Mouse (Mus musculus) neutrophil, adult 59 days (primary cell): ENCODE measurements around the gene Zfp719. TPM values are rescaled to one million over a fixed set of nuclear protein-coding genes. Genes with fewer than 3 reads are reported as not detected.

Experiments
- total RNA-seq, 2 experiments: library from RNA; stranded (reverse); gene quantifications; 1 replicate in 1 of 2; 2 replicates in 1 of 2; pipeline ENCODE4 v1.2.4; 2023

Zfp719 gene
- 10 to 100 TPM; 10.9 to 12.6 TPM for total RNA-seq

DNA sequence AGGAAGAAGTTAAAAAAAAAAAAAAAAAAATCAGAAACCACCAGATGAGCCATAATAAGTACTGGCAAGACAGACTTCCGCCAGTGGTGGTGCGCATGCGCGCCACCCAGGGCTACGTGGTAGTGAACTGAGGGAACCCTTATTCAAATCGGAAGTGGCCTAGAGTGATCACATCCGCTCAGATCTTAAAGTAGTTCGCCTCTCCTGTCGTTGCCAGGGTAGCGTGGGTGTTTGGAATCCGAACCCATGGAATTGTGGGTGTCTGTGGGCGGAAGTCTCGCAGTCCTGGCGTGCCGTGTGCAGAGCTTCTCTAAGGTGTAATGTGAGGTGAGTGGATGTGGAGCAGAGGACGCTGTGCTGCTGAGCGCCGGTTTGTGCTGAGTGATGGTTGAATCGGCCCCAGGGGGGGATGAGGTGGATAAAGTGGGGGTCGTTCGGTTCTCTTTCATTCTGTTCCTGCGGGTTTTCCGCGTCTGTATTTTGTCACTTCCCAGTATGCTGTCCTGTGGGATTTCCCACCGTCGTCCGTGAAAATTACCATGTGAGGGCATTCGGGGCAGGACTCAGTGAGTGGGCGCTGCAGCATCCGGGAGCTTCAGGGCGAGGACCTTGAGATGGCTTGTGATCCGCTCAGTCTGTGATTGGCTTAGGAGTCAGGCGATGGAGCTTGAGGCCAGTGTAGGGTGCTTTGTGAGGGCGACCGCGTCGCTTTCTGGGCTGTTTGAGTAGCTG is at the start of gene Zfp719:
Gene Zfp719 (plus strand): TSS at position 171 of the 732 bp plus-strand sequence.

DNA sequence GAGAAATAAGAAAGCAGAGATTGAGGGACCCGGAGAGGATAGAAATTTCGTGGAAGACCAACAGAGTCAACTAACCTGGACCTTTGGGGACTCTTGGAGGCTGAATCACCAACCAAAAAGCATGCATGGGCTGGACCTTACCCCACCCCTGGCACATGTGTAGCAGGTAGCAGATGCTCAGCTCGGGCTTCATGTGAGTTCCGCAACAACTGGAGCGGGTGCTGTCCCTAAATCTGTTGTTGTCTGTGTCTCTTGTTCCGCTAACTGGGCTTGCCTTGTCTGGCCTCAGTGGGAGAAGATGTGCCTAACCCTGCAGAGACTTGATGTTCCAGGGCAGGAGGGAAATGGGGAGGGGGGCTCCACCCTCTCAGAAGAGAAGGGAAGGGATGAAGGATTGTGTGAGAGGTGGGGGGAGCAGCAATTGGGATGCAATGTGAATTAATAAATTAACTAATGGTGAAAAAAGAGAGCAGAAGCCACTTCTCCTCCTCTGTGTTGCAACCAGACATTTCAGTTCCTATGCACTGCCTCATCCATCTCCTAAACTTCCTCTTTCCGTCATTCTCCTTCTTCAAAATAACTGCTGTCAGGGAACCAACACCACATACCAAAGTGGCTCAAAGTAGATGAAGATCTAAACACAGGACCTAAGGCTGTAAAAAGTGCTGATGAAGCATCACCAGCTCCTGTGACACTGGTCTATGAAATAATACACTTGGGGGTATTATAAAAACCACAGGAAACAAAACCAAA is 35.0 kb upstream of the Zfp719 start, which contains the start of gene Cd33:
Gene Cd33 (minus strand): TSS at position 204 of the 753 bp plus-strand sequence.

DNA sequence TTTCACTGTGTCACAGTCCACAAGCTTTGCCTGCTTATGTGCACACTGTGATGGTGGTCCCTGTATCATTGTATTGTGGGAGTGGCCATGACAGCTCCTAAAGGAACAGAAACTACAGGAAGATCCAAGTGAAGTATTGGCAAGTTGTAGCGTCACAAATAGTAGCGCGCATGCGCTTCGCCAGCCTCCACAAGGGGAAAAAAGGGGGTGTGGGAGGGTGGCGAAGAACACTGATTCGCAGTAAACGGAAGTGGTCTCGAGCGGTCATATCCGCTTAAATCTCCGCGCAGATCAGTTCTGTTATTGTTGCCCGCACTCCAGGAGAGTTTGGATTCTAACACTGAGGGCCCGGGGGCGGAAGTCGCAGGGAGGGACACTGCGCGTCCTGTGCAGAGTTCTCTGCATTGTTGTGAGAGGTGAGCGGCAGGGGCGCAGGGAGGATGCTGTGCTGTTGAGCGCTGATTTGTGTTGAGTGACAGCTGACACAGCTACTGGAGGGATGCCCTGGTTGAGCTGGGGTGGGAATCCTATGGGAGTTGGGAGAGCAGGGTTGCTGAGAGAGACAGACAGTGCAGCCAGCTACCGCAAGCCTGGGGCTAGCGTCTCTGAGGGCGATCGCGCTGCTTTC is 17.3 kb upstream of the Zfp719 start, which contains the start of gene Zfp658:
Gene Zfp658 (plus strand): TSS at position 251 of the 628 bp plus-strand sequence.

DNA sequence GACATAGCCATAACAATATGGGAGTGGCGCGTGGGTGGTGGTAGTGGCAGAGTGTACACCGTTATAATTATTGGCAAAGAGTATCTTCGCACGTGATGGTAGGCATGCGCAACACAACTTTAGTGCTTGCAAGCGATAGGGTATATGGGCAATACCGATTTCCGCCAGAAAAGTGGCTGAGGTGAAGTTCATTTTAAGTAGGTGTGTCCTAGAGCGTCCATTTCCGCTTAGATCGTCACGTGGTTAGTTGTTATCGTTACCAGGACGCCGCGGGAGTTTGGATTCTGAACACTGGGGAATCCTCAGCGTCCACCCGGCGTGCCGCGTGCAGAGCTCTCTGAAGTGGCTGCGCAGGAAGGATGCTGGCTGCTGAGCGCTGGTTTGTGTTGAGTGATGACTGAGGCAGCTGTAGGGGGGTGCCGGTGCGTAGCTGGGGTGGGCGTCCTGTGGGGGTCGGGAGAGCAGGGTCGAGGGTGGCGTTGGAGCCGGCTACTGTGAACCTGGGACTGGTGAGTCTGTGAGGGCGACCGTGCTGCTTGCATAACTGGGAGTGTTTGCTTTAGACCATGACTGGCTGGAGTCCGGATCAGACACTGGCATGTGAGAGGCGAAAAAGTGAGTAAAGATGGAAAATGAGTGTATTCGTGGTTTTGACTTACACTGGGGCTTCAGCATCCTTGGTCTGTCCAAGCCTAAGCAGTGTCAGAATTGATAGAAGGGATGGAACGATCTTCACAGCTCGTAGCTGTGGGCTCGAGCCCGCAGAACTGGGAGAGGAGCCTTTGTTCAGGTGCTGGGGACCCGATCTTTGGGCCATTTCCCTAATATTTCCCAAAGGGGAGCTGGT is 27.7 kb downstream of the Zfp719 start, which contains the start of gene Zfp819:
Gene Zfp819 (plus strand): TSS at position 274 of the 847 bp plus-strand sequence.

DNA sequence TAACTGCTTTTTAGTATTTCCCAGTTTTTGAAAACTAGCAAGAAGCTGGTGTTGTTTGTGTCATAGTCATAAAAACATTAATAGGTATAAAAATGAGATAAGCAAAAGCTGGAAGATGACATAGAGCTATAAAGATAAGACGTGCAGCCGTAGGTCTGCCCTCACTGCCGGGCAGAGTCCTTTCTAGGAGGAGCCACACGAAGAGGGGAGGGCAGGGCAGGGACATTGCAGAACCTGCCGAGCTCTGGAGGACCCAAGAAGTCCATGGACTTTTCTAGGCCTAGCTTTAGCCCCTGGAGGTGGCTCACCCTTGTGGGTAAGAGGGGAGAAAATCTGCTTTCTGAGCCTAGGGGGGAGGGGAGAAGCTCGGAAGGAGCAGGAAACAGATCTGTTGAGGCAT is 55.1 kb downstream of the Zfp719 start, which contains the start of gene Ceacam18:
Gene Ceacam18 (plus strand): TSS at position 208 of the 400 bp plus-strand sequence.

Other genes starting within 250 kb of the Zfp719 start
- gene Siglecf, start 228.3 kb upstream of the Zfp719 start, total RNA-seq, result 10 to 100 TPM; 10.6 to 12.0 TPM
- gene Siglecg, start 171.4 kb upstream of the Zfp719 start, total RNA-seq, result 10 to 100 TPM; 55.9 to 59.4 TPM
- not detected for gene Lim2, start 151.9 kb upstream of the Zfp719 start, total RNA-seq
- gene Nkg7, start 142.5 kb upstream of the Zfp719 start, total RNA-seq, result 10 to 100 TPM; 31.3 to 31.9 TPM
- gene Cldnd2, start 138.8 kb upstream of the Zfp719 start, total RNA-seq, result under 1 TPM in 1 of 2 experiments, not detected in 1; 0.62 TPM
- 10 to 100 TPM; 58.6 to 71.6 TPM for gene Etfb, start 135.5 kb upstream of the Zfp719 start, total RNA-seq
- not detected for gene Gm45233, start 135.5 kb upstream of the Zfp719 start, total RNA-seq
- gene Vsig10l, start 116.5 kb upstream of the Zfp719 start, total RNA-seq, result 10 to 100 TPM in 1 of 2 experiments, 1 to 10 TPM in 1; 8.3 to 14.7 TPM
- gene Iglon5, start 89.5 kb upstream of the Zfp719 start, total RNA-seq, result not detected
- gene 4931406B18Rik, start 73.7 kb upstream of the Zfp719 start, total RNA-seq, result under 1 TPM in 1 of 2 experiments, not detected in 1; 0.18 TPM
- 100 to 1,000 TPM; 465 to 478 TPM for gene Cd33, start 35.2 kb upstream of the Zfp719 start, total RNA-seq
- gene Zfp658, start 17.4 kb upstream of the Zfp719 start, total RNA-seq, result 1 to 10 TPM; 2.5 to 3.0 TPM
- gene Zfp819, start 27.6 kb downstream of the Zfp719 start, total RNA-seq, result under 1 TPM; 0.62 to 0.78 TPM
- not detected for gene Ceacam18, start 55.1 kb downstream of the Zfp719 start, total RNA-seq
- 100 to 1,000 TPM; 152 to 169 TPM for gene Siglece, start 80.6 kb downstream of the Zfp719 start, total RNA-seq
- 1 to 10 TPM; 2.7 to 4.6 TPM for gene Ctu1, start 92.4 kb downstream of the Zfp719 start, total RNA-seq
- not detected for gene Klk14, start 110.8 kb downstream of the Zfp719 start, total RNA-seq
- not detected for gene Klk13, start 133.0 kb downstream of the Zfp719 start, total RNA-seq
- not detected for gene Klk12, start 189.3 kb downstream of the Zfp719 start, total RNA-seq
- not detected for gene Klk11, start 195.0 kb downstream of the Zfp719 start, total RNA-seq
- gene Klk10, start 201.4 kb downstream of the Zfp719 start, total RNA-seq, result not detected
- gene Klk9, start 212.3 kb downstream of the Zfp719 start, total RNA-seq, result not detected
- 1 to 10 TPM; 2.1 to 4.1 TPM for gene Klk8, start 218.0 kb downstream of the Zfp719 start, total RNA-seq
- gene Klk7, start 231.7 kb downstream of the Zfp719 start, total RNA-seq, result not detected
- gene Klk6, start 244.9 kb downstream of the Zfp719 start, total RNA-seq, result not detected